Mouse (Mus musculus): ENCODE measurements around the gene Kmo.

- no peak for TF ChIP-seq CTCF (IDR thresholded peaks at IDR 0.05; ENCODE audit: low read depth)
- no peak for TF ChIP-seq EP300 (IDR thresholded peaks at IDR 0.05; ENCODE audit: low read depth)
Observed at GRCm38 (mm10) chr1:175586656-175587055, 33.5 kb upstream of the Kmo start.

Data from liver, postnatal 0 days (tissue).